Mouse (Mus musculus): ENCODE data around the gene Mesd. TPM values are rescaled to one million over a fixed set of nuclear protein-coding genes. Genes with fewer than 3 reads are reported as not detected.

The Mesd gene
- polyA plus RNA-seq, 1 experiment from 2014 or later: 105 TPM

DNA sequence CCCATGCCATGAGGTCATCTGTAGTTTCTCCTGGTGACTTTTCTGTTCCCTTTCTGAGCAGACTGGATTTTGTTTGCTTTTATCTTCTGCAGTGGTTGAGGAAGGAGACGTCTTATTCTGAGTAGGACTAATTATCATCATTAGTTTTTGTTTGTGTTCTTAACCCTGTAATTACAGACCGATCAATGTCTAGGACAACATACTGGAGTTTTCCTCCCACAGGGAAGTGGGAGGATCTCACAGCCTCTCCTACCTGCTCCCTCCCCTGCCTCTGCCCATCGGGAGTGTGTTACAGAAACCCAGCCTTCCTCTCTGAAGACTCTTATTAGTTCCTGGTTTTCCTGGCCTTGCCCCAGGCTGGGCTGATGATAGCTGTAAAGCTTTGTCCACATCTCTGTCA lies 37.4 kb downstream of the Mesd start:
- WGBS: 45% methylated on average over 3 of the region's 3 CpGs
- no peak overlapping the region for H3K27ac ChIP-seq
- H3K4me1 ChIP-seq (replicated peaks): no peaks in the 10 kb centered on the region
- H3K36me3 ChIP-seq: no peaks in the 10 kb centered on the region
- no peak overlapping the region for H3K4me3 ChIP-seq (replicated peaks)
- no peak overlapping the region for H3K4me2 ChIP-seq
- no peaks in the 10 kb centered on the region; the same call in 1 of the 2 replicates for H3K27me3 ChIP-seq
- H3K9me3 ChIP-seq: no peaks in the 10 kb centered on the region
- H3K9ac ChIP-seq (replicated peaks): no peak overlapping the region
- no peak for ATAC-seq (ENCODE audit: insufficient number of reproducible peaks, insufficient read depth, low FRiP score, low TSS enrichment, low read depth)

DNA sequence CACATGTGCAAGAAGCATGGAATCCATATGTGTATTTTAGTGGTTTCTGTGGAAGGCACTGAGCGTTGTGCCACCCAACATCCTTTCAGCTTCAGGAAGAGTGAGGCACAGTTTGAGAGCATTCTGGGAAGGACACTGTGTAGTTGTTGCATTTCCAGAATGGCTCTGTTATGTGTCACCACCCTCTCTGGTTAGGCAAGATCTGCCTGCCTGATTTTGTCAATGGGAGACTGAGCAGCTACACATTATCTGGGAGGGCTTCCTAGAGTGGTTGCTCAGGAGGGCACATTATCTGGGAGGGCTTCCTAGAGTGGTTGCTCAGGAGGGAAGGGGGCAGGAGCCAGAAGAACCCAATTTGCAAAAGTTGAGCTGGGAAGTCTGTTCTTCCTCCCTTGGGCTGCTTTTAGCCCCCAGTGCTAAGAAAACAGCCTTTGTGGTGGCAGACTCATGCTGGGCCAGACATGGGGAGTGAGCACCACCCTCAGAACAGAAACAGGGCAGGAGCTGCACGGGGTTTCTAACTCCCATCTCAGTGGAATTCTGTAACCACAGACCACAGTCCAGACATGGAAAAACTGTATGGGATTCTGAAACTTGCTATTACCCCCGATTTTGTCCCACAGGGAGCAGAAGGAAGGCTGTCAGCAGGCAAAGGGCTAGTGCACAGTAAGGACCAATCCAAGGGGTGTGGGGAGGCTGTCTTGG lies 54.9 kb downstream of the Mesd start:
- Histone ChIP-seq H3K9ac (replicated peaks) (no peak overlapping the region), H3K27me3 (no peaks in the 10 kb centered on the region), H3K27ac (no peak overlapping the region), H3K36me3 (no peaks in the 10 kb centered on the region), H3K4me1 (replicated peaks) (no peaks in the 10 kb centered on the region), H3K4me3 (replicated peaks) (no peak overlapping the region), H3K9me3 (no peaks in the 10 kb centered on the region), H3K4me2 (no peak overlapping the region)
- WGBS: 65% methylated on average over 3 of the region's 3 CpGs
- ATAC-seq (ENCODE audit: insufficient number of reproducible peaks, insufficient read depth, low FRiP score, low TSS enrichment, low read depth): no peak

DNA sequence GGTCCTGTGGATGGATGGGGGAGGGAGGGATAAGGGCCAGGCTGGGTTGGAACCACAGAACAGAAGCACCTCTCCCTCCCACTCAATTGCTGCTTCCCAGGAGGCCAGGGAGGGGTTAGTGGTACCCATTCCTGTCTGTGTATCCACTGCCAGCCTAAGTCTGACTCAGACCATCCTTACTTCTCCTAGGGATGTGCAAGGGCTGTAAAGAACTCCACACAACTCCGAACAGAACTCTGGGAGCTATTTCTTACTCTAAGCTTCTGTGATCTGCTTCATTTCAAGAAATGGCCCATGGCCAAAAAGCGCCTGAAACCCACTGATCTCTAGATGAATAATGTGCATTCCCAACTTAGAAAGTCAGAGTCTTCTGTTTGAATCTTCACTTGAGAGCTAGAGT lies 55.9 kb downstream of the Mesd start:
- H3K9ac ChIP-seq (replicated peaks): no peak overlapping the region
- no peaks in the 10 kb centered on the region for H3K9me3 ChIP-seq
- H3K27me3 ChIP-seq: no peaks in the 10 kb centered on the region
- ATAC-seq (ENCODE audit: insufficient number of reproducible peaks, insufficient read depth, low FRiP score, low TSS enrichment, low read depth): no peak
- no peak overlapping the region for H3K4me2 ChIP-seq
- H3K4me1 ChIP-seq (replicated peaks): no peaks in the 10 kb centered on the region
- H3K27ac ChIP-seq: no peak overlapping the region
- WGBS: 78% methylated on average over 2 of the region's 2 CpGs
- no peak overlapping the region for H3K4me3 ChIP-seq (replicated peaks)
- no peaks in the 10 kb centered on the region for H3K36me3 ChIP-seq

DNA sequence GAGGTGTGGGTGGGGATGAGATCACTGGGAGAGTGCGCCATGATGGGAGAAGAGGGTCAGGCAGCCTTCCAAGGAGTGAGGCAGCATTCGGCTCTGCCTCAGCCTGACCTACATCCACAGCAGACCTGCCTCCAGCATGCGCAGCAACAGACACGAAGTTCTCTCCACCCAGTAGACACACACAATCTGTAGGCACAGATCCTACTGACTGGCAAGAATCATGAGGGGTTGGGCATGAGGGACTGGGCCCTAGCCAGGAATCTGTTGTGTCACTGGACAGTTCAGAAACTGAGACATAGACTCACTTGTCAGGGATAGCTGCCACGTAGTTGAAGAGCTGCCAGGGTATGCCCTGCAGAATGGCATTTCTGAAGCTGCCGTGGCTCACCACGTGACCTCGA lies 57.4 kb downstream of the Mesd start:
- WGBS: 84% methylated on average over 8 of the region's 8 CpGs
- Histone ChIP-seq H3K9ac (replicated peaks) (no peak overlapping the region), H3K9me3 (no peaks in the 10 kb centered on the region), H3K27me3 (no peaks in the 10 kb centered on the region), H3K4me1 (replicated peaks) (no peaks in the 10 kb centered on the region), H3K4me2 (no peak overlapping the region), H3K36me3 (no peaks in the 10 kb centered on the region), H3K27ac (no peak overlapping the region), H3K4me3 (replicated peaks) (no peak overlapping the region)
- ATAC-seq (ENCODE audit: insufficient number of reproducible peaks, insufficient read depth, low FRiP score, low TSS enrichment, low read depth): no peak

DNA sequence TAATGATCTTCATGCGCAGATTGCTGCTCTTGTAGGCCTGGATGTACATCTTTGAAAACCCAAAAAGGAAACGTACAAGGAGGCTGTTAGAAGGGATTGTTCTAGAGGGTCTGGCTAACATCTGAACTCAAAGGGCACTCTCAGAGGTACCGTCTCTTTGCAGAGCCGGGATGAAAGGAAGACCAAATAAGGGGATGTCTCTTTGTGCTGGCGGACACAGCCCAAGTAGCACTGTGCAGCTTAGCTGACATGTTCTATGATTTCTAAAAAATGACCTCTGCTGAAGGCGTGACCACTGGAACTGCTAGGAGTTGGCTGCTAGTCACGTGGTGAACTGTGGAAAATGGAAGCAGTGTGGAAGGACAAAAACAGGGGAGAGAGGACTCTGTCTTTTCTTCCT lies 64.5 kb downstream of the Mesd start:
- no peaks in the 10 kb centered on the region for H3K36me3 ChIP-seq
- H3K4me1 ChIP-seq (replicated peaks): no peaks in the 10 kb centered on the region
- H3K27me3 ChIP-seq: no peaks in the 10 kb centered on the region
- H3K27ac ChIP-seq: no peak overlapping the region
- H3K4me2 ChIP-seq: no peak overlapping the region
- H3K9me3 ChIP-seq: 0 out of 2 replicates have a peak, but pooled peaks cover 2% of the 10 kb centered on the region
- ATAC-seq (ENCODE audit: insufficient number of reproducible peaks, insufficient read depth, low FRiP score, low TSS enrichment, low read depth): no peak
- WGBS: 56% methylated on average over 7 of the region's 7 CpGs
- H3K4me3 ChIP-seq (replicated peaks): no peak overlapping the region
- no peak overlapping the region for H3K9ac ChIP-seq (replicated peaks)

DNA sequence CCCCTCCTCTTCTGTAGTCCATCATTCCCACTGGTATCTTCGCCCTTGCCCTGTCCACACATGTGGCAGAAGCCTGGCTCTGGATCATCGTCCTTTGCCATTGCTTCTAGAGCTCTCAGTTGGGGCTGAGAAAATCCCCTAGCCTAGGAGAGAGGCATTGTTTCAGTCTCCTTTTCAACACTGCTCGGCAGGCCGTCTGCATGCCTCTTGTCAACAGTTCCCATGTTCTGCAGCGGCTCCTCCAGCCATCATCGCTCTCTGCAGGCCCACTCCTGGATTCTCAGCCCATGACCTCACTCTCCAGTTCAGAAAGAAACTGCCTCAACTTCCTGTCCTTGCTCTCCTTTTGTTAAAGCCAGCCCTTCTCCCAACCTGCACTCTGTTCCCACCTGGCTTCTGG lies 65.4 kb downstream of the Mesd start:
- Histone ChIP-seq H3K4me1 (replicated peaks) (no peaks in the 10 kb centered on the region), H3K27me3 (no peaks in the 10 kb centered on the region), H3K4me3 (replicated peaks) (no peak overlapping the region), H3K36me3 (no peaks in the 10 kb centered on the region), H3K9ac (replicated peaks) (no peak overlapping the region), H3K4me2 (no peak overlapping the region), H3K9me3 (0 out of 2 replicates have a peak, but pooled peaks cover 2% of the 10 kb centered on the region), H3K27ac (no peak overlapping the region)
- WGBS: 84% methylated on average over 6 of the region's 6 CpGs
- no peak for ATAC-seq (ENCODE audit: insufficient number of reproducible peaks, insufficient read depth, low FRiP score, low TSS enrichment, low read depth)

Other genes starting within 250 kb of the Mesd start
- 2.9 and 3.4 TPM in 2 replicates for gene Il16, start 138.7 kb upstream of the Mesd start, polyA plus RNA-seq (2016; fragmentation: Nextera tagmentation; extraction: Ambion mirVana)
- 0.32 and 0.45 TPM in 2 replicates for gene Cfap161, start 89.6 kb upstream of the Mesd start, polyA plus RNA-seq (2016; fragmentation: Nextera tagmentation; extraction: Ambion mirVana)
- gene Tlnrd1, start 161 bp upstream of the Mesd start, polyA plus RNA-seq (2016; fragmentation: Nextera tagmentation; extraction: Ambion mirVana): 23.0 and 24.3 TPM in 2 replicates
- gene Cemip, start 202.0 kb downstream of the Mesd start, polyA plus RNA-seq (2016; fragmentation: Nextera tagmentation; extraction: Ambion mirVana): 0.05 and 0.17 TPM in 2 replicates